Mouse (Mus musculus): Measurements from ENCODE around the gene Bbof1. TPM values are rescaled to one million over a fixed set of nuclear protein-coding genes. Genes with fewer than 3 reads are reported as not detected.

Gene Bbof1
- polyA plus RNA-seq, 1 experiment, result 7.5 TPM

- no peak overlapping the region for H3K27ac ChIP-seq (ENCODE audit: insufficient read depth, low read length)
- H3K4me3 ChIP-seq (ENCODE audit: insufficient read depth, low read length), result no peak overlapping the region
- no peak for TF ChIP-seq POLR2A (IDR thresholded peaks at IDR 0.05; ENCODE audit: extremely low read depth, insufficient read depth, low read length)
- TF ChIP-seq CTCF (IDR thresholded peaks at IDR 0.05; ENCODE audit: extremely low read depth, insufficient read depth, low read length), result no peak
- H3K4me1 ChIP-seq (ENCODE audit: control insufficient read depth, insufficient read depth, low read length), result no peaks in the 10 kb centered on the region
These were observed 24.2 kb upstream of the Bbof1 start for GRCm38 (mm10) chr12:84384644-84385081.

GRCm38 (mm10) chr12:84385408-84385807, 23.5 kb upstream of the Bbof1 start:
- TF ChIP-seq CTCF (IDR thresholded peaks at IDR 0.05; ENCODE audit: extremely low read depth, insufficient read depth, low read length) (no peak), POLR2A (IDR thresholded peaks at IDR 0.05; ENCODE audit: extremely low read depth, insufficient read depth, low read length) (no peak)
- no peak overlapping the region for H3K27ac ChIP-seq (ENCODE audit: insufficient read depth, low read length)
- H3K4me1 ChIP-seq (ENCODE audit: control insufficient read depth, insufficient read depth, low read length), result no peaks in the 10 kb centered on the region
- H3K4me3 ChIP-seq (ENCODE audit: insufficient read depth, low read length), result no peak overlapping the region

- H3K27ac ChIP-seq (ENCODE audit: insufficient read depth, low read length), result no peak overlapping the region
- TF ChIP-seq POLR2A (IDR thresholded peaks at IDR 0.05; ENCODE audit: extremely low read depth, insufficient read depth, low read length), result no peak
- TF ChIP-seq CTCF (IDR thresholded peaks at IDR 0.05; ENCODE audit: extremely low read depth, insufficient read depth, low read length), result no peak
- no peak overlapping the region for H3K4me3 ChIP-seq (ENCODE audit: insufficient read depth, low read length)
- no peaks in the 10 kb centered on the region for H3K4me1 ChIP-seq (ENCODE audit: control insufficient read depth, insufficient read depth, low read length)
These were observed 20.8 kb upstream of the Bbof1 start for GRCm38 (mm10) chr12:84388097-84388496.

- Histone ChIP-seq H3K27ac (ENCODE audit: insufficient read depth, low read length) (no peak overlapping the region), H3K4me1 (ENCODE audit: control insufficient read depth, insufficient read depth, low read length) (no peaks in the 10 kb centered on the region), H3K4me3 (ENCODE audit: insufficient read depth, low read length) (no peak overlapping the region)
- TF ChIP-seq CTCF (IDR thresholded peaks at IDR 0.05; ENCODE audit: extremely low read depth, insufficient read depth, low read length) (no peak), POLR2A (IDR thresholded peaks at IDR 0.05; ENCODE audit: extremely low read depth, insufficient read depth, low read length) (no peak)
These were observed 20.0 kb upstream of the Bbof1 start for GRCm38 (mm10) chr12:84388774-84389400.

GRCm38 (mm10) chr12:84390336-84390735, 18.5 kb upstream of the Bbof1 start:
- no peak for TF ChIP-seq CTCF (IDR thresholded peaks at IDR 0.05; ENCODE audit: extremely low read depth, insufficient read depth, low read length)
- no peak for TF ChIP-seq POLR2A (IDR thresholded peaks at IDR 0.05; ENCODE audit: extremely low read depth, insufficient read depth, low read length)
- Histone ChIP-seq H3K4me3 (ENCODE audit: insufficient read depth, low read length) (no peak overlapping the region), H3K27ac (ENCODE audit: insufficient read depth, low read length) (no peak overlapping the region), H3K4me1 (ENCODE audit: control insufficient read depth, insufficient read depth, low read length) (no peaks in the 10 kb centered on the region)

GRCm38 (mm10) chr12:84392681-84393080, 16.2 kb upstream of the Bbof1 start:
- TF ChIP-seq CTCF (IDR thresholded peaks at IDR 0.05; ENCODE audit: extremely low read depth, insufficient read depth, low read length) (no peak), POLR2A (IDR thresholded peaks at IDR 0.05; ENCODE audit: extremely low read depth, insufficient read depth, low read length) (no peak)
- Histone ChIP-seq H3K4me1 (ENCODE audit: control insufficient read depth, insufficient read depth, low read length) (no peaks in the 10 kb centered on the region), H3K4me3 (ENCODE audit: insufficient read depth, low read length) (no peak overlapping the region), H3K27ac (ENCODE audit: insufficient read depth, low read length) (no peak overlapping the region)

GRCm38 (mm10) chr12:84393847-84394246, 15.0 kb upstream of the Bbof1 start:
- TF ChIP-seq POLR2A (IDR thresholded peaks at IDR 0.05; ENCODE audit: extremely low read depth, insufficient read depth, low read length), result no peak
- TF ChIP-seq CTCF (IDR thresholded peaks at IDR 0.05; ENCODE audit: extremely low read depth, insufficient read depth, low read length), result no peak
- no peaks in the 10 kb centered on the region for H3K4me1 ChIP-seq (ENCODE audit: control insufficient read depth, insufficient read depth, low read length)
- no peak overlapping the region for H3K4me3 ChIP-seq (ENCODE audit: insufficient read depth, low read length)
- H3K27ac ChIP-seq (ENCODE audit: insufficient read depth, low read length), result no peak overlapping the region

GRCm38 (mm10) chr12:84396947-84397679, 11.8 kb upstream of the Bbof1 start:
- no peak for TF ChIP-seq CTCF (IDR thresholded peaks at IDR 0.05; ENCODE audit: extremely low read depth, insufficient read depth, low read length)
- TF ChIP-seq POLR2A (IDR thresholded peaks at IDR 0.05; ENCODE audit: extremely low read depth, insufficient read depth, low read length), result no peak
- Histone ChIP-seq H3K27ac (ENCODE audit: insufficient read depth, low read length) (no peak overlapping the region), H3K4me1 (ENCODE audit: control insufficient read depth, insufficient read depth, low read length) (no peaks in the 10 kb centered on the region), H3K4me3 (ENCODE audit: insufficient read depth, low read length) (no peak overlapping the region)

GRCm38 (mm10) chr12:84397685-84398084, 11.2 kb upstream of the Bbof1 start:
- H3K4me3 ChIP-seq (ENCODE audit: insufficient read depth, low read length), result no peak overlapping the region
- TF ChIP-seq POLR2A (IDR thresholded peaks at IDR 0.05; ENCODE audit: extremely low read depth, insufficient read depth, low read length) (no peak), CTCF (IDR thresholded peaks at IDR 0.05; ENCODE audit: extremely low read depth, insufficient read depth, low read length) (no peak)
- no peak overlapping the region for H3K27ac ChIP-seq (ENCODE audit: insufficient read depth, low read length)
- H3K4me1 ChIP-seq (ENCODE audit: control insufficient read depth, insufficient read depth, low read length), result no peaks in the 10 kb centered on the region

- Histone ChIP-seq H3K4me1 (ENCODE audit: control insufficient read depth, insufficient read depth, low read length) (no peaks in the 10 kb centered on the region), H3K4me3 (ENCODE audit: insufficient read depth, low read length) (no peak overlapping the region), H3K27ac (ENCODE audit: insufficient read depth, low read length) (no peak overlapping the region)
- TF ChIP-seq CTCF (IDR thresholded peaks at IDR 0.05; ENCODE audit: extremely low read depth, insufficient read depth, low read length) (no peak), POLR2A (IDR thresholded peaks at IDR 0.05; ENCODE audit: extremely low read depth, insufficient read depth, low read length) (no peak)
These were observed 10.2 kb upstream of the Bbof1 start for GRCm38 (mm10) chr12:84398629-84399028.
